Mouse (Mus musculus) adipose tissue, adult 10 weeks (tissue): ENCODE results near the gene Pdzk1ip1. TPM values are rescaled to one million over a fixed set of nuclear protein-coding genes. Genes with fewer than 3 reads are reported as not detected.

Experiments used
- polyA plus RNA-seq: library from polyadenylated mRNA; stranded (reverse); fragments of 350-450 nt; fragmentation: Illumina TruSeq; extraction: RNeasy Lipid Tissue Mini Kit (QIAGEN cat#74804); gene quantifications from one replicate; pipeline ENCODE4 v1.2.3, GENCODE M21; 2014; ENCODE audit warnings: low read depth, low replicate concordance

The Pdzk1ip1 gene
- 117 TPM for polyA plus RNA-seq

DNA sequence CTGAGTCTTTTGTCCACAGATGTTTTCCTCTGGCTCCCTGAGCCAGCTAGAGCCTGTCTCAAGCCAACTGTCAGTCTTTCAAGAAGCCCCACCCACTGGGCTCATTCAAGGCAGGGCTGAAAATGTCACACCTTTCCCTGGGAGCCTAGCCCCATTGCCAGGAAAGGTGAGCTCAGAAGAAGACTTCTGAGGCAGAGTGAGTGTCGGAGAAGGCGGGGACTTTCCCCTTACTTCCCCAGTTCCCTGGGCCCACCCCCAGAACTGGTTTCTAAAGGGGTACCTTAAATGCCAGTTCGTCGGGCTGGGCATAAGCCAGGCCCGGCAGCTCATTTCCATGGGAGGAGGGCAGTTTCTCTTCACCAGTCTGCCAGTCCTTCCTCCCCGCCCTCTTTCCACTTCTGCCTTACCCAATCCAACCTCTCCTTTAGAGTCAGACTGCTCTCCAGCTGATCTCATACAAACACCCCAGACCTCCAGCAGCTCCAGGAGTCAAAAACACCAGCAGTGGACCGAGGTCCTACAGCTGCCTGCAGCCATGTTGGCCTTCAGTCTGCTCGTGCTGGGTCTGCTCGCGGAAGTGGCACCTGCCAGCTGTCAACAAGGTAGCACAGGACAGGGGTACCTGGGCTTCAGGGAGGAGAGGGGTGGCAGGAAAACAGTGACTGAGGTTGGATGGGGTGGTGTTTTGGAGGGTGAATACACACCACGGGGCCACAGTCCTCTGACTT lies at the start of gene Pdzk1ip1:
Gene Pdzk1ip1, plus strand, starts transcription at position 98 of the 728 bp plus-strand sequence.

DNA sequence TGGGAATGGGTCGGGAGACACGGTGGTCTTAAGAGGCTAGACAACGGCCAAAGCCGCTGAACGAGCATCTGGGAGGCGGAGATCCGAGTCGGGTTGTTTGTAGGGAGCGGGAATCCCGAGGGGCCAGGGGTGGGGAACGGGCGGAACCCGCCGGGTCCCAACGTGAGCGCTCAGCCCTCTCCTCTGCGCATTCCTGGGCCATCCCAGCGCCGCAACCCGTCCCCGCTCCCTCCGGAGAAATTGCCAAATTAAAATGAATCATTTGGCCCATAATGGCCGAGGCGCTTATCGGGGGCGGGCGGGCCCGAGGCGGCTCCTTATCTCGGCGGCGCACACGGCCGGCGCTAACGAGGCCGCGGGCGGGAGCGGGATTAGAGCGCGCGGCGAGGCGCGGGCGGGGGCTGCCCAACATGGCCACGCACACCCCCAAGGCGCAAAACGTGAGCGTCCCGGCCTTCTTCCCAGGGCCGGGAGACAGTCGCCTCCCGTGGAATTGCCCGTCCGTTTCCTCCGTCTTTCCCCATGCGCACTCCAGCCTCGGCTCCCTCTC lies 32.1 kb upstream of the Pdzk1ip1 start, which contains the start of gene Tal1:
Gene Tal1, plus strand, starts transcription at position 56 of the 550 bp plus-strand sequence.

DNA sequence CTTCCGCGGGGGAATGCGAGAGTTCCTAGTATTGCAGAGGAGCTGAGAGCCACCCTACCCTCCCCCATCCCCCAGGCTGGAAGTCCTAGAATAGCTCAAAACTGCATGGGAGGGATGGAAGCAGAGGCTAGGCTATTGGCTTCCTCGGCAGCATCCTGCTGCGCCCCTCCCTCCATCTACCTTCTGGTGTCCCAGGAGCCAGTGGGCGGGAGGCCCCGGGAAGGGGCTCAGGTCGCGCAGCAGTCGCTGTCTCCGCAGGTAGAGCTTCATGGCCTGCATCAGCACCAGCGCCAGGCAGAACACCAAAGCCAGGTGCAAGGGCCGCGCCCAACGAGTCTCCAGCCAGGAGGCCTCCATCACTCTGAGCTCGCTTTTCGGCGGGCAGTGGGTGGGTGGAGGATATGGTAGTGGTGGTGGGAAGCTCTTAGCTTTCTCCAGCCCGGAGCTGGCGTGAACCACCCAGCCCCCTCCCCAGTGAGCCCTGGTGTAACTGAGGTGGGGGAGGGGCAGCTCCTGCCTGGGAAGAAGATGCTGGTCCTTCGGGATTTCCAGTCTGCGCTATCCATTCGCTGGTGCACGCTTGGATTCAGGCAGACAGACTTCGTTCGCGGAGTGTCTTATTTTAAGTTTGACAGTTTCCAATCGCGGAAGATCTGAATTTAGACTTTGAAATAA lies 45.2 kb downstream of the Pdzk1ip1 start, which contains the start of gene Cyp4x1:
Gene Cyp4x1, minus strand, starts transcription at position 661 of the 675 bp plus-strand sequence.

Other genes with a start within 250 kb of the Pdzk1ip1 start
- gene Foxd2, start 179.8 kb upstream of the Pdzk1ip1 start, polyA plus RNA-seq = 0.37 TPM
- gene Foxe3, start 162.7 kb upstream of the Pdzk1ip1 start, polyA plus RNA-seq = not detected
- gene Cmpk1, start 101.5 kb upstream of the Pdzk1ip1 start, polyA plus RNA-seq = 64.3 TPM
- gene Stil, start 88.5 kb upstream of the Pdzk1ip1 start, polyA plus RNA-seq = 0.77 TPM
- 1.6 TPM for gene Tal1, start 32.3 kb upstream of the Pdzk1ip1 start, polyA plus RNA-seq
- 0.42 TPM for gene Cyp4x1, start 45.6 kb downstream of the Pdzk1ip1 start, polyA plus RNA-seq
- gene Cyp4a29, start 153.4 kb downstream of the Pdzk1ip1 start, polyA plus RNA-seq = not detected
- gene Cyp4a12a, start 210.3 kb downstream of the Pdzk1ip1 start, polyA plus RNA-seq = 5.2 TPM